31 mouse cellular contexts compared by ENCODE assay signal in the genomic region with DNA sequence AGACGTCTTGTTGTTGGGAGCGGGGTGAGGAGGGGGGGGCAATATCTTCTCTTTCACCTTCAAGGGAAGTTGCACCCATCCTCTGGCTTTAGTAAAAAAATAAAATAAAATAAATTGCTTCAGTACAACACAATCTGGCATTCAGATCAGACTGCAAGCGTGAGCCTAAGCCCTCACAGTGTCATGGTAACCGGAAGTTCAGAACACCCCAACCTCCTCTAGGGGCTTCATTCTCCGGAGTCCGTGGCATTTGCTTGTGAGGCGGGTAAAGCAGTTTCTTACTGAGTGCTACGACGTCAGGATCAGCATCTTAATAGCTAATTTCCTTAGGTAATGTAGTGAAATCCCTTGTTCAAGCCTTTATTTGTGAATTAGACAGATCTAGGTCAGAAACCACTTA. TPM values are rescaled to one million over a fixed set of nuclear protein-coding genes. Genes with fewer than 3 reads are reported as not detected.
A peak's percentile ranks its signal among the peaks of the same experiment; 100 is the strongest.
DNase-seq lines count a peak whose midpoint lies in the region; ATAC-seq and TF ChIP-seq lines count a peak whose summit lies in the region.
"Had no signal": no experiment of that assay in that cellular context is flagged by ENCODE, and none has a peak within 500 bp of the region (broad histone marks: within the 10 kb centered on the region; RNA-seq: fewer than 3 reads in every experiment).

No protein-coding gene starts in this region.

- H3K27ac ChIP-seq in forebrain, postnatal 0 days (ENCODE audit: low read depth, low read length): no peak overlapping the region
- no peak overlapping the region for H3K27ac ChIP-seq in forebrain, embryonic 13.5 days
- H3K27ac ChIP-seq in midbrain, embryonic 11.5 days (ENCODE audit: low read depth, low read length): no peak overlapping the region
- no peak overlapping the region for H3K27ac ChIP-seq in midbrain, embryonic 16.5 days (ENCODE audit: low read length)
- H3K27ac ChIP-seq in testis, adult 2 months (ENCODE audit: control insufficient read depth, insufficient read depth, low read depth, low read length): no peak overlapping the region
- H3K27ac ChIP-seq: hindbrain, embryonic 12.5 days had no signal

- WGBS in forebrain, postnatal 0 days: 45% methylated on average over 9 of the region's 9 CpGs
- WGBS in forebrain, embryonic 13.5 days: 68% methylated on average over 9 of the region's 9 CpGs
- WGBS in midbrain, embryonic 11.5 days: 68% methylated on average over 9 of the region's 9 CpGs
- WGBS in midbrain, embryonic 16.5 days: 39% methylated on average over 9 of the region's 9 CpGs

- H3K9me3 ChIP-seq in forebrain, postnatal 0 days (ENCODE audit: low read length): no peaks in the 10 kb centered on the region
- no peaks in the 10 kb centered on the region for H3K9me3 ChIP-seq in forebrain, embryonic 13.5 days (replicated peaks)
- no peaks in the 10 kb centered on the region for H3K9me3 ChIP-seq in midbrain, embryonic 11.5 days (ENCODE audit: control insufficient read depth, low read length)
- H3K9me3 ChIP-seq in midbrain, embryonic 16.5 days (replicated peaks; ENCODE audit: control insufficient read depth, low read length, poor library complexity, severe bottlenecking): no peaks in the 10 kb centered on the region
- H3K9me3 ChIP-seq: forebrain, embryonic 10.5 days; hindbrain, embryonic 12.5 days had no signal

- H3K4me1 ChIP-seq in forebrain, postnatal 0 days (ENCODE audit: insufficient read depth): peaks cover 12% of the 10 kb centered on the region; the same call in 1 of the 2 replicates
- H3K4me1 ChIP-seq in forebrain, embryonic 13.5 days: peaks cover 17% of the 10 kb centered on the region
- peaks cover 3% of the 10 kb centered on the region; the same call in 1 of the 2 replicates for H3K4me1 ChIP-seq in midbrain, embryonic 11.5 days (ENCODE audit: control insufficient read depth, insufficient read depth, low read length)
- H3K4me1 ChIP-seq in midbrain, embryonic 16.5 days (ENCODE audit: control insufficient read depth, insufficient read depth, low read length): peaks cover 14% of the 10 kb centered on the region; the same call in 1 of the 2 replicates
- peaks cover 2% of the 10 kb centered on the region for H3K4me1 ChIP-seq in testis, adult 2 months (ENCODE audit: control insufficient read depth, insufficient read depth, low read length)

- ATAC-seq in forebrain, postnatal 0 days: peak; percentile 65
- ATAC-seq in forebrain, embryonic 13.5 days: no peak
- no peak for ATAC-seq in midbrain, embryonic 11.5 days (ENCODE audit: low FRiP score)
- ATAC-seq in midbrain, embryonic 16.5 days: no peak
- ATAC-seq: forebrain, embryonic 14.5 days; hindbrain, embryonic 16.5 days; inflammation-experienced regulatory T-cells, adult 6 months; Patski had no signal

- no peaks in the 10 kb centered on the region for H3K36me3 ChIP-seq in forebrain, postnatal 0 days (ENCODE audit: insufficient read depth)
- no peaks in the 10 kb centered on the region for H3K36me3 ChIP-seq in forebrain, embryonic 13.5 days (ENCODE audit: poor library complexity, severe bottlenecking)
- no peaks in the 10 kb centered on the region for H3K36me3 ChIP-seq in midbrain, embryonic 11.5 days (ENCODE audit: control insufficient read depth, insufficient read depth, low read length)
- no peaks in the 10 kb centered on the region for H3K36me3 ChIP-seq in midbrain, embryonic 16.5 days (ENCODE audit: control insufficient read depth, insufficient read depth, low read length)
- no peaks in the 10 kb centered on the region for H3K36me3 ChIP-seq in testis, adult 2 months (ENCODE audit: control insufficient read depth, insufficient read depth, low read length)
- H3K36me3 ChIP-seq: forebrain, embryonic 10.5 days; hindbrain, embryonic 12.5 days had no signal

- H3K9ac ChIP-seq in forebrain, postnatal 0 days: no peak overlapping the region
- no peak overlapping the region for H3K9ac ChIP-seq in forebrain, embryonic 13.5 days
- H3K9ac ChIP-seq in midbrain, embryonic 11.5 days (ENCODE audit: low read length): no peak overlapping the region
- no peak overlapping the region for H3K9ac ChIP-seq in midbrain, embryonic 16.5 days (ENCODE audit: low read depth, low read length)
- H3K9ac ChIP-seq: hindbrain, embryonic 12.5 days had no signal

- H3K4me2 ChIP-seq in forebrain, postnatal 0 days (ENCODE audit: low read depth): no peak overlapping the region
- H3K4me2 ChIP-seq in forebrain, embryonic 13.5 days: no peak overlapping the region
- H3K4me2 ChIP-seq in midbrain, embryonic 11.5 days: no peak overlapping the region
- H3K4me2 ChIP-seq in midbrain, embryonic 16.5 days (ENCODE audit: low read length): no peak overlapping the region
- H3K4me2 ChIP-seq: heart, embryonic 11.5 days; hindbrain, embryonic 12.5 days had no signal

- peak; percentile 26 for DNase-seq in forebrain, postnatal 0 days
- DNase-seq in midbrain, embryonic 11.5 days (ENCODE audit: low spot score, missing footprints): peak; percentile 39
- DNase-seq in testis, postnatal 10 days (ENCODE audit: low spot score): no peak
- peak; percentile 11 for DNase-seq in retina, postnatal 1 day
- no peak for DNase-seq in kidney, postnatal 10 days
- DNase-seq: adrenal gland, adult 8-10 months; adrenal gland, postnatal 25 days; cerebellum, adult 18-20 months; cerebellum, adult 9-10 months; cerebellum, postnatal 14 days; gastrocnemius, postnatal 25 days had no signal

- no peak for TF ChIP-seq CTCF in forebrain, postnatal 0 days (IDR thresholded peaks at IDR 0.05; ENCODE audit: low read depth)
- TF ChIP-seq CTCF in testis, adult 2 months (IDR thresholded peaks at IDR 0.05; ENCODE audit: control insufficient read depth, insufficient read depth, insufficient replicate concordance, low read depth, low read length): no peak

- no peaks in the 10 kb centered on the region for H3K27me3 ChIP-seq in forebrain, postnatal 0 days (ENCODE audit: insufficient read depth, low read length)
- H3K27me3 ChIP-seq in forebrain, embryonic 13.5 days: no peaks in the 10 kb centered on the region
- no peaks in the 10 kb centered on the region for H3K27me3 ChIP-seq in midbrain, embryonic 11.5 days (ENCODE audit: control insufficient read depth, insufficient read depth, low read length)
- no peaks in the 10 kb centered on the region for H3K27me3 ChIP-seq in midbrain, embryonic 16.5 days (ENCODE audit: control insufficient read depth, insufficient read depth, low read depth, low read length)
- H3K27me3 ChIP-seq in testis, adult 2 months (ENCODE audit: control insufficient read depth, insufficient read depth, low read length): no peaks in the 10 kb centered on the region
- H3K27me3 ChIP-seq: hindbrain, embryonic 12.5 days had no signal

- no peak for TF ChIP-seq POLR2A in testis, adult 2 months (IDR thresholded peaks at IDR 0.05; ENCODE audit: control insufficient read depth, low read depth, low read length)

- H3K4me3 ChIP-seq in forebrain, postnatal 0 days (ENCODE audit: low read depth, low read length): no peak overlapping the region
- no peak overlapping the region for H3K4me3 ChIP-seq in forebrain, embryonic 13.5 days
- no peak overlapping the region for H3K4me3 ChIP-seq in midbrain, embryonic 11.5 days (ENCODE audit: low read depth, low read length)
- no peak overlapping the region for H3K4me3 ChIP-seq in midbrain, embryonic 16.5 days (ENCODE audit: low read depth, low read length)
- H3K4me3 ChIP-seq in testis, adult 2 months (ENCODE audit: control insufficient read depth, low read depth, low read length): peak overlapping the region; percentile 65
- H3K4me3 ChIP-seq: forebrain, embryonic 10.5 days; hindbrain, embryonic 12.5 days had no signal

RNA-seq across cellular contexts. Expression of a gene that starts 30.6 kb away (rescaled TPM):
- 4.9 and 14.2 TPM in 2 replicates for total RNA-seq in forebrain, postnatal 0 days (2014; rRNA removed)
- 2.3 and 2.7 TPM in 2 replicates for polyA plus RNA-seq in forebrain, postnatal 0 days (2015; fragmentation: Nextera tagmentation; extraction: Ambion mirVana)
- polyA plus RNA-seq in forebrain, embryonic 13.5 days (2015; fragmentation: Nextera tagmentation; extraction: Ambion mirVana): 0.23 and 0.25 TPM in 2 replicates
- 0.10 TPM in 1 of 2 replicates, not detected in the other for polyA plus RNA-seq in midbrain, embryonic 11.5 days (2014; fragmentation: Nextera tagmentation; extraction: Ambion mirVana)
- 3.3 and 4.4 TPM in 2 replicates for polyA plus RNA-seq in midbrain, embryonic 16.5 days (2015; fragmentation: Nextera tagmentation; extraction: Ambion mirVana)
- 0.49 and 0.72 TPM in 2 replicates for polyA plus RNA-seq in testis, adult 2 months (2012; rRNA removed)
- total RNA-seq: adrenal gland, adult 8-10 months; adrenal gland, postnatal 25 days; ES-E14; gastrocnemius, adult 8-10 months; gastrocnemius, postnatal 25 days; heart, adult 8-10 months; heart, postnatal 25 days; hematopoietic stem cell, adult 5-6 weeks had no signal
- polyA plus RNA-seq: embryonic facial prominence, embryonic 11.5 days; embryonic facial prominence, embryonic 14.5 days; forebrain, embryonic 10.5 days; gonadal fat pad, adult 2 months; heart, embryonic 11.5 days; heart, embryonic 14.5 days; heart, postnatal 0 days; inflammation-experienced regulatory T-cells, adult 6 months; Patski had no signal

Comparison
In these comparisons a context has a peak if more than half of its experiments do, and no peak if none do; other contexts are left out.
1. DNase-seq: peak in forebrain, postnatal 0 days (single experiment), midbrain, embryonic 11.5 days (single experiment) and retina, postnatal 1 day (single experiment); none in testis, postnatal 10 days (single experiment) and kidney, postnatal 10 days (single experiment).